Mouse (Mus musculus) neutrophil, adult 59 days (primary cell): ENCODE measurements around the gene Rbm42. TPM values are rescaled to one million over a fixed set of nuclear protein-coding genes. Genes with fewer than 3 reads are reported as not detected.

Experiments used
- total RNA-seq, 2 experiments: library from RNA; stranded (reverse); gene quantifications; 1 replicate in 1 of 2; 2 replicates in 1 of 2; pipeline ENCODE4 v1.2.4; 2023

Gene Rbm42
- 10 to 100 TPM; 77.8 to 88.7 TPM for total RNA-seq

GRCm38 (mm10) chr7:30649591-30650540, at the start of gene Rbm42:
Gene Rbm42, minus strand, starts transcription at chr7:30650317.

GRCm38 (mm10) chr7:30698589-30698988, 48.5 kb upstream of the Rbm42 start, which contains the start of gene 2200002J24Rik:
Gene 2200002J24Rik, plus strand, starts transcription at chr7:30698926.

GRCm38 (mm10) chr7:30671480-30671879, 21.4 kb upstream of the Rbm42 start, which contains the start of gene Pmis2:
Gene Pmis2, minus strand, starts transcription at chr7:30671605.

GRCm38 (mm10) chr7:30664529-30665200, 14.5 kb upstream of the Rbm42 start, which contains the start of gene Haus5:
Gene Haus5, minus strand, starts transcription at chr7:30664994.

GRCm38 (mm10) chr7:30635752-30636151, 14.4 kb downstream of the Rbm42 start, which contains the start of gene Etv2:
Gene Etv2, minus strand, starts transcription at chr7:30635852.

GRCm38 (mm10) chr7:30625530-30626384, 24.4 kb downstream of the Rbm42 start, which contains the start of gene Cox6b1:
Gene Cox6b1, minus strand, starts transcription at chr7:30626151.

GRCm38 (mm10) chr7:30612654-30613402, 37.3 kb downstream of the Rbm42 start, which contains the start of gene Upk1a:
Gene Upk1a, minus strand, starts transcription at chr7:30612847.

GRCm38 (mm10) chr7:30598786-30599185, 51.3 kb downstream of the Rbm42 start, which contains the start of gene Zbtb32:
Gene Zbtb32, minus strand, starts transcription at chr7:30598909.

Other genes with a start within 250 kb of the Rbm42 start
- 1,000 to 10,000 TPM; 2,122 to 2,210 TPM for gene Tyrobp, start 236.6 kb downstream of the Rbm42 start, total RNA-seq
- gene Hcst, start 230.5 kb downstream of the Rbm42 start, total RNA-seq = 100 to 1,000 TPM; 116 to 123 TPM
- 10 to 100 TPM; 65.6 to 78.9 TPM for gene Nfkbid, start 228.6 kb downstream of the Rbm42 start, total RNA-seq
- gene Aplp1, start 204.8 kb downstream of the Rbm42 start, total RNA-seq = under 1 TPM in 1 of 2 experiments, not detected in 1; 0.27 TPM
- not detected for gene Kirrel2, start 192.6 kb downstream of the Rbm42 start, total RNA-seq
- gene Nphs1, start 192.0 kb downstream of the Rbm42 start, total RNA-seq = not detected
- not detected for gene Prodh2, start 156.7 kb downstream of the Rbm42 start, total RNA-seq
- 10 to 100 TPM; 14.2 to 14.6 TPM for gene Arhgap33, start 115.3 kb downstream of the Rbm42 start, total RNA-seq
- gene Hspb6, start 98.1 kb downstream of the Rbm42 start, total RNA-seq = 1 to 10 TPM; 5.1 to 7.4 TPM
- 1 to 10 TPM; 6.0 to 6.3 TPM for gene Proser3, start 98.0 kb downstream of the Rbm42 start, total RNA-seq
- gene Lin37, start 90.5 kb downstream of the Rbm42 start, total RNA-seq = 10 to 100 TPM; 30.4 to 32.0 TPM
- 10 to 100 TPM; 40.8 to 45.4 TPM for gene U2af1l4, start 87.0 kb downstream of the Rbm42 start, total RNA-seq
- 1 to 10 TPM; 3.2 to 6.2 TPM for gene Gm49396, start 87.0 kb downstream of the Rbm42 start, total RNA-seq
- 100 to 1,000 TPM; 120 to 121 TPM for gene Psenen, start 86.7 kb downstream of the Rbm42 start, total RNA-seq
- 1 to 10 TPM; 3.7 to 5.5 TPM for gene Igflr1, start 84.9 kb downstream of the Rbm42 start, total RNA-seq
- 10 to 100 TPM; 51.3 to 54.4 TPM for gene Kmt2b, start 61.6 kb downstream of the Rbm42 start, total RNA-seq
- under 1 TPM; 0.20 to 0.22 TPM for gene Zbtb32, start 51.4 kb downstream of the Rbm42 start, total RNA-seq
- not detected for gene Upk1a, start 37.5 kb downstream of the Rbm42 start, total RNA-seq
- 100 to 1,000 TPM; 236 to 250 TPM for gene Cox6b1, start 24.2 kb downstream of the Rbm42 start, total RNA-seq
- gene Etv2, start 14.5 kb downstream of the Rbm42 start, total RNA-seq = not detected
- gene Haus5, start 14.7 kb upstream of the Rbm42 start, total RNA-seq = 10 to 100 TPM; 22.3 to 22.8 TPM
- gene Pmis2, start 21.3 kb upstream of the Rbm42 start, total RNA-seq = not detected
- gene 2200002J24Rik, start 48.6 kb upstream of the Rbm42 start, total RNA-seq = not detected
- gene Atp4a, start 61.9 kb upstream of the Rbm42 start, total RNA-seq = under 1 TPM; 0.37 to 0.58 TPM
- 10 to 100 TPM; 26.6 to 35.5 TPM for gene Tmem147, start 79.2 kb upstream of the Rbm42 start, total RNA-seq
- gene Gapdhs, start 93.4 kb upstream of the Rbm42 start, total RNA-seq = not detected
- 1 to 10 TPM; 1.9 to 3.2 TPM for gene Sbsn, start 101.2 kb upstream of the Rbm42 start, total RNA-seq
- gene Dmkn, start 113.4 kb upstream of the Rbm42 start, total RNA-seq = 1 to 10 TPM; 1.4 to 3.3 TPM
- not detected for gene Krtdap, start 137.6 kb upstream of the Rbm42 start, total RNA-seq
- gene Ffar2, start 173.5 kb upstream of the Rbm42 start, total RNA-seq = 10 to 100 TPM; 38.5 to 40.3 TPM
- not detected for gene Ffar3, start 205.9 kb upstream of the Rbm42 start, total RNA-seq
- gene Ffar1, start 211.2 kb upstream of the Rbm42 start, total RNA-seq = not detected
- gene Cd22, start 230.0 kb upstream of the Rbm42 start, total RNA-seq = 1 to 10 TPM; 4.9 to 5.4 TPM